Mouse (Mus musculus) heart, postnatal 0 days (tissue): ENCODE measurements at regions not wholly inside any gene's neighbourhood (a gene's known extent, or its start where the extent isn't known, plus 50 kb on each side); places are given as distances from the start of the nearest gene placed in this dataset.

ENCODE experiments used
- CTCF ChIP-seq: IDR thresholded peaks from 2 replicates; pipeline ENCODE4 v1.5.1; 2016; ENCODE audit warnings: antibody characterized with exemption, control low read depth, low read depth
- EP300 ChIP-seq: IDR thresholded peaks from 2 replicates; pipeline ENCODE4 v1.6.1; 2016; ENCODE audit warnings: antibody characterized with exemption, low read depth

- TF ChIP-seq CTCF: no peak
- no peak for TF ChIP-seq EP300
These were observed 139.6 kb downstream of the Ly86 start for GRCm38 (mm10) chr13:37484631-37485030.
